Mouse (Mus musculus) liver, embryonic 14 days (tissue): Measurements from ENCODE around the gene Pllp. TPM values are rescaled to one million over a fixed set of nuclear protein-coding genes. Genes with fewer than 3 reads are reported as not detected.

Experiments used
- polyA plus RNA-seq: library from polyadenylated mRNA; depleted of rRNA; stranded (reverse); fragments of >200 nt; gene quantifications from 2 replicates; pipeline ENCODE4 v1.2.3, GENCODE M21; 2012; rRNA removed

Pllp gene
- polyA plus RNA-seq: 0.31 and 0.41 TPM in 2 replicates

GRCm38 (mm10) chr8:94695994-94696384 lies at the start of gene Pllp:
Gene Pllp (minus strand): TSS chr8:94696278.

GRCm38 (mm10) chr8:94745476-94746184 lies 49.6 kb upstream of the Pllp start, which contains the start of gene Ccl22:
Gene Ccl22 (plus strand): TSS chr8:94745590.

GRCm38 (mm10) chr8:94666456-94667308 lies 29.4 kb downstream of the Pllp start, which contains the start of gene Arl2bp:
Gene Arl2bp (plus strand): TSS chr8:94666600.

Other genes starting within 250 kb of the Pllp start
- gene Cpne2, start 163.3 kb downstream of the Pllp start, polyA plus RNA-seq: 2.0 and 2.4 TPM in 2 replicates
- gene Rspry1, start 94.3 kb downstream of the Pllp start, polyA plus RNA-seq: 6.2 and 7.0 TPM in 2 replicates
- gene Fam192a, start 94.3 kb downstream of the Pllp start, polyA plus RNA-seq: 17.7 and 21.2 TPM in 2 replicates
- 19.0 and 20.6 TPM in 2 replicates for gene Arl2bp, start 29.7 kb downstream of the Pllp start, polyA plus RNA-seq
- 0.14 and 0.18 TPM in 2 replicates for gene Ccl22, start 49.3 kb upstream of the Pllp start, polyA plus RNA-seq
- 0.10 and 0.23 TPM in 2 replicates for gene Cx3cl1, start 75.7 kb upstream of the Pllp start, polyA plus RNA-seq
- gene Ccl17, start 114.2 kb upstream of the Pllp start, polyA plus RNA-seq: 0.29 TPM in 1 of 2 replicates, not detected in the other
- 33.4 and 36.4 TPM in 2 replicates for gene Coq9, start 142.0 kb upstream of the Pllp start, polyA plus RNA-seq
- 21.7 and 27.1 TPM in 2 replicates for gene Ciapin1, start 142.1 kb upstream of the Pllp start, polyA plus RNA-seq
- 50.6 and 56.1 TPM in 2 replicates for gene Polr2c, start 161.2 kb upstream of the Pllp start, polyA plus RNA-seq
- 10.3 and 10.4 TPM in 2 replicates for gene Dok4, start 180.1 kb upstream of the Pllp start, polyA plus RNA-seq
- gene Ccdc102a, start 221.8 kb upstream of the Pllp start, polyA plus RNA-seq: 2.5 and 3.0 TPM in 2 replicates
- gene Adgrg5, start 227.4 kb upstream of the Pllp start, polyA plus RNA-seq: 0.37 and 0.46 TPM in 2 replicates